Mouse (Mus musculus) thymus, postnatal 0 days (tissue): ENCODE measurements around the gene Zer1. TPM values are rescaled to one million over a fixed set of nuclear protein-coding genes. Genes with fewer than 3 reads are reported as not detected.
A peak's percentile ranks its signal among the peaks of the same experiment; 100 is the strongest.

Source experiments
- DNase-seq: peaks from one replicate; pipeline ENCODE4 v3.0.0-alpha.2; 2015; ENCODE audit warnings: low spot score
- polyA plus RNA-seq: library from polyadenylated mRNA; unstranded; fragments of >200 nt; fragmentation: Nextera tagmentation; extraction: Ambion mirVana; gene quantifications from 2 replicates; pipeline ENCODE4 v1.2.1, GENCODE M21; 2015

Zer1 gene
- polyA plus RNA-seq, 1 experiment from 2014 or later = 9.6 TPM

GRCm38 (mm10) chr2:30078760-30079159 lies 45.6 kb downstream of the Zer1 start:
- DNase-seq = peak; percentile 31

GRCm38 (mm10) chr2:30078349-30078712 lies 46.1 kb downstream of the Zer1 start:
- DNase-seq = no peak

GRCm38 (mm10) chr2:30077502-30078348 lies 46.7 kb downstream of the Zer1 start, which contains the start of gene Pkn3:
Gene Pkn3, plus strand, starts transcription at chr2:30077684.
- DNase-seq = peak; percentile 85

GRCm38 (mm10) chr2:30076959-30077358 lies 47.4 kb downstream of the Zer1 start:
- no peak for DNase-seq

GRCm38 (mm10) chr2:30076439-30076838 lies 47.9 kb downstream of the Zer1 start:
- no peak for DNase-seq

GRCm38 (mm10) chr2:30075625-30076024 lies 48.8 kb downstream of the Zer1 start:
- DNase-seq = no peak

GRCm38 (mm10) chr2:30073285-30073684 lies 51.1 kb downstream of the Zer1 start:
- DNase-seq = no peak

GRCm38 (mm10) chr2:30072875-30073274 lies 51.5 kb downstream of the Zer1 start:
- DNase-seq = no peak

- DNase-seq = no peak
Measured at GRCm38 (mm10) chr2:30067962-30068361, 56.4 kb downstream of the Zer1 start.

GRCm38 (mm10) chr2:30067031-30067888 lies 57.1 kb downstream of the Zer1 start:
- DNase-seq = peak; percentile 55

- peak; percentile 94 for DNase-seq
Measured at GRCm38 (mm10) chr2:30066046-30066901, 58.1 kb downstream of the Zer1 start.

- DNase-seq = no peak
Measured at GRCm38 (mm10) chr2:30064298-30064697, 60.1 kb downstream of the Zer1 start.

GRCm38 (mm10) chr2:30063791-30064190 lies 60.6 kb downstream of the Zer1 start:
- DNase-seq = no peak

- no peak for DNase-seq
Measured at GRCm38 (mm10) chr2:30063235-30063634, 61.1 kb downstream of the Zer1 start.

- DNase-seq = peak; percentile 45
Measured at GRCm38 (mm10) chr2:30062249-30063093, 61.9 kb downstream of the Zer1 start.

- peak; percentile 71 for DNase-seq
Measured at GRCm38 (mm10) chr2:30061215-30062166, 62.9 kb downstream of the Zer1 start.

- DNase-seq = no peak
Measured at GRCm38 (mm10) chr2:30058418-30058817, 66.0 kb downstream of the Zer1 start.

GRCm38 (mm10) chr2:30057223-30057904 lies 67.0 kb downstream of the Zer1 start, which contains the start of gene Set:
Gene Set, plus strand, starts transcription at chr2:30057378.
- DNase-seq = peak; percentile 53
